Mouse (Mus musculus): Measurements from ENCODE around the gene Dck. TPM values are rescaled to one million over a fixed set of nuclear protein-coding genes. Genes with fewer than 3 reads are reported as not detected.
"Not testable (repeated sequence)": the region's sequence is repeated elsewhere in the genome, so short reads cannot be mapped to it uniquely, and the experiment has no call there.

Gene Dck
- polyA plus RNA-seq, 1 experiment from 2014 or later, result 44.0 TPM

DNA sequence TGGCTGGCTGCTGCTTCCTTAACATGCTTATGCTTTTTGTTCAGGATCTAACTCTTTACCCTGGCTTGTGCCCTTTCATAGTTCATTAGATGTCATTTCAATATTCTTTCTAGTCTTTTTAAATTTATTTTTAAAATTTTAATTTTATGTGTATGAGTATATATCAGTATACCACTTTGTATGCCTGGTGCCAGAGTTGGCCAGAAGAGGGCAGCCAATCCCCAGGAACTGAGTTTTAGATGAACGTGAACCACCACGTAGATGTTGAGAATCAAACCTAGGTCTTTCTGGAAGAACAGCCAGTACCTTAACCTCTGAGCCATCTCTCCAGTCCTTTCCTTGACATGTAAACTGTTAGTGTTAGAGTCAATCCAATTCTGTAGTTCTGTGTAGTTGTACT is 30.0 kb upstream of the Dck start:
- H3K4me1 ChIP-seq (ENCODE audit: control insufficient read depth, insufficient read depth, low read length), result no peaks in the 10 kb centered on the region
- 97% methylated on average over 2 of the region's 2 CpGs for WGBS

DNA sequence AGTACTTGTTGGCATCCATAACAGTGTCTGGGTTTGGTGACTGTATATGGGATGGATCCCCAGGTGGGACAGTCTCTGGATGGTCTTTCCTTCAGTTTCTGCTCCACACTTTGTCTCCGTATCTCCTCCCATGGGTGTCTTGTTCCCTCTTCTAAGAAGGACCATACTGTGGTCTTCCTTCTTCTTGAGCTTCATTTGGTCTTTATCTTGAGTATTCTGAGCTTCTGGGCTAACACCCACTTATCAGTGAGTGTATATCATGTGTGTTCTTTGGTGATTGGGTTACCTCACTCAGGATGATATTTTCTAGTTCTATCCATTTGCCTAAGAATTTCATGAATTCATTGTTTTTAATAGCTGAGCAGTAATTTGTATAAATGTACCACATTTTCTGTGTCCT is 23.7 kb upstream of the Dck start:
- not testable (repeated sequence) for H3K4me2 ChIP-seq (ENCODE audit: low read depth, low read length); H3K36me3 ChIP-seq (ENCODE audit: control insufficient read depth, insufficient read depth, low read length); H3K4me1 ChIP-seq (ENCODE audit: control insufficient read depth, insufficient read depth, low read length); H3K9ac ChIP-seq (replicated peaks; ENCODE audit: low read depth, low read length); H3K4me3 ChIP-seq (ENCODE audit: low read depth, low read length); ATAC-seq (ENCODE audit: low read depth); H3K27me3 ChIP-seq (ENCODE audit: control insufficient read depth, insufficient read depth, low read length); H3K27ac ChIP-seq (ENCODE audit: low read depth, low read length); H3K9me3 ChIP-seq (ENCODE audit: control insufficient read depth, low read length)
- 100% methylated on average over 1 of the region's 1 CpGs for WGBS

More for the DNA sequence above, 30.0 kb upstream of the Dck start:
- no peak overlapping the region for H3K9ac ChIP-seq (replicated peaks; ENCODE audit: low read depth, low read length)
- H3K9me3 ChIP-seq (ENCODE audit: control insufficient read depth, low read length), result no peaks in the 10 kb centered on the region
- no peak overlapping the region for H3K4me3 ChIP-seq (ENCODE audit: low read depth, low read length)
- no peaks in the 10 kb centered on the region for H3K36me3 ChIP-seq (ENCODE audit: control insufficient read depth, insufficient read depth, low read length)
- H3K27me3 ChIP-seq (ENCODE audit: control insufficient read depth, insufficient read depth, low read length), result no peaks in the 10 kb centered on the region
- H3K27ac ChIP-seq (ENCODE audit: low read depth, low read length), result no peak overlapping the region
- ATAC-seq (ENCODE audit: low read depth), result no peak
- no peak overlapping the region for H3K4me2 ChIP-seq (ENCODE audit: low read depth, low read length)

DNA sequence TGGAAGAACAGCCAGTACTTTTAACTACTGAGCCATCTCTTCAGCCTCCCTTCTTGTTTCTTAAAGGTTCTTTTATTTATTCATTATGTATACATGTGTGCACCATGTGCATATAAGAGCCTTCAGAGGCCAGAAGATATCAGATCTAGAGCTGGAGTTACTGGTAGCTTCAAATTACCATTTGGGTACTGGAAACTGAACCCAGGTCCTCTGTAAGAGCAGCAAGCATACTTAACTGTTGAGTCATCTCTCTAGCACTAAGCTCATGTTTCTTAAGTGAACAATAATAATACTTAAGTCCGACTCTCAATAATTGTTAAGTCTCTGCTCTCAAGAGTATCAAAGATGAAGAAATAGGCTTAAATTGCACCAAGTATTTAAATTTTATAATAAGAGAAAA is 17.0 kb upstream of the Dck start:
- no peak overlapping the region for H3K4me2 ChIP-seq (ENCODE audit: low read depth, low read length)
- no peak for ATAC-seq (ENCODE audit: low read depth)
- H3K9me3 ChIP-seq (ENCODE audit: control insufficient read depth, low read length), result no peaks in the 10 kb centered on the region
- no peaks in the 10 kb centered on the region for H3K4me1 ChIP-seq (ENCODE audit: control insufficient read depth, insufficient read depth, low read length)
- WGBS, result 97% methylated on average over 1 of the region's 1 CpGs
- H3K36me3 ChIP-seq (ENCODE audit: control insufficient read depth, insufficient read depth, low read length), result peaks cover 5% of the 10 kb centered on the region; the same call in 1 of the 2 replicates
- no peaks in the 10 kb centered on the region for H3K27me3 ChIP-seq (ENCODE audit: control insufficient read depth, insufficient read depth, low read length)
- no peak overlapping the region for H3K9ac ChIP-seq (replicated peaks; ENCODE audit: low read depth, low read length)
- no peak overlapping the region for H3K4me3 ChIP-seq (ENCODE audit: low read depth, low read length)
- no peak overlapping the region for H3K27ac ChIP-seq (ENCODE audit: low read depth, low read length)

DNA sequence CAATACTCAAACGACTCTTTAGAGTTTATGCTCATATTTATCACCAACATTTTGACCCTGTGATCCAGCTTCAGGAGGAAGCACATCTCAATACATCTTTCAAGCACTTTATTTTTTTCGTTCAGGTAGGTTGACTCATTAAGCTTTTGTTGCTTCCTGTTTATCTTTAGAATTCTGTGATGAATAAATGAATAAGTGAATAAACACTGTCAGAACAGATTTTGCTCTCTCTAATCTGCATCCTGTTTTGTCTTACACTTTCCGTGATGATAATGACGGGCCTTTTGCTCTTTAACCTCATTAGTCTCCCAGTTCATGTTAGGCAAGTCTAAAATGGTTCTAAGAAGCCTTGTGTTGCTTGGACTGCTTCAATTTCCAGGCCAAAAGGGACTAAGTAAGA is 11.6 kb upstream of the Dck start:
- no peak overlapping the region for H3K9ac ChIP-seq (replicated peaks; ENCODE audit: low read depth, low read length)
- H3K4me3 ChIP-seq (ENCODE audit: low read depth, low read length), result no peak overlapping the region
- ATAC-seq (ENCODE audit: low read depth), result no peak
- H3K9me3 ChIP-seq (ENCODE audit: control insufficient read depth, low read length), result no peaks in the 10 kb centered on the region
- H3K27ac ChIP-seq (ENCODE audit: low read depth, low read length), result no peak overlapping the region
- WGBS, result 90% methylated on average over 4 of the region's 4 CpGs
- H3K27me3 ChIP-seq (ENCODE audit: control insufficient read depth, insufficient read depth, low read length), result no peaks in the 10 kb centered on the region
- H3K36me3 ChIP-seq (ENCODE audit: control insufficient read depth, insufficient read depth, low read length), result peaks cover 10% of the 10 kb centered on the region
- no peaks in the 10 kb centered on the region for H3K4me1 ChIP-seq (ENCODE audit: control insufficient read depth, insufficient read depth, low read length)
- H3K4me2 ChIP-seq (ENCODE audit: low read depth, low read length), result no peak overlapping the region

DNA sequence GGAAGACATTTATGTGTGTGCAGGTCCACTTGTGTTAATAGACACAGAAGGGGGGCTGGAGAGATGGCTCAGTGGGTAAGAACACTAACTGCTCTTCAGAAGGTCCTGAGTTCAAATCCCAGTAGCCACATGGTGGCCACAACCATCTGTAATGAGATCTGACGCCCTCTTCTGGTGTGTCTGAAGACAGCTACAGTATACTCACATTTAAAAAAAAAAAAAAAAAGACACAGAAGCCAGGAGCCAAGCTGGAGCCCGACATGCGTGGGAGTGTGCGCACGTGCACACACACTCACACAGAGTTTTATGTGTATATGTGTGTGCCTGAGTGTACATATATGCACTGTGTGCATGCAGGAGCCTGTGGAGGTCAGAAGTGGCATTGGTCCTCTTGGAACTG is 2.2 kb upstream of the Dck start:
- no peak for ATAC-seq (ENCODE audit: low read depth)
- 86% methylated on average over 5 of the region's 5 CpGs for WGBS
- peaks cover 13% of the 10 kb centered on the region; the same call in 1 of the 2 replicates for H3K4me1 ChIP-seq (ENCODE audit: control insufficient read depth, insufficient read depth, low read length)

DNA sequence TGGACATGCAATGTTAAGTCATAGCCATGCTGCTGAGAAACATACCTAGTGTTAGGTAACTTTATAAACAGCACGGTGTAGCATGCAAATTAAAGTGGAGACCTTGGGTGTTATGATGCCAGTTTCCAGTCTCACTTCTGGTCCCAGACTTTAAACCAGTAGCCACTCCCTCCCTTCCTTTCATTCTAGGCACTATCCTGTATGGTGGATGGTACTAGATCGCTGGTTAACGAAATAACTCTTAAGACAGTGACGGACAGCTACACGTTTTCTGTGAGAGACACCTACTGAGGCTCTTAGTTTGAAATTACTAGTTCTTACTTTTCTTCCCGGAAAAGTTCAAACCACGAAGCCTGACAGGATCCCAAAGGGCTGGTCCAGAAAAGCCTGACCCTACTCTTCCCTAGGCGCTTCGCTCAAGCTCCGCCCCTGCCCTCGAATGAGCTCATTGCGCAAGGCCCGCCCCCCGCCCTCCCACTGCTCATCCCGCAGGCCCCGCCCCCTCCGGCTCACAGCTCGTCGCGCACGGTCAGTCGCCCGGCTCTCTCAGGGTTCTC is 288 bp upstream of the Dck start:
- no peaks in the 10 kb centered on the region for H3K9me3 ChIP-seq (ENCODE audit: control insufficient read depth, low read length)
- H3K36me3 ChIP-seq (ENCODE audit: control insufficient read depth, insufficient read depth, low read length), result no peaks in the 10 kb centered on the region
- ATAC-seq (ENCODE audit: low read depth), result peak; percentile 67
- H3K9ac ChIP-seq (replicated peaks; ENCODE audit: low read depth, low read length), result peak overlapping the region; percentile 76
- WGBS, result under 1% methylated on average over 23 of the region's 23 CpGs
- H3K27me3 ChIP-seq (ENCODE audit: control insufficient read depth, insufficient read depth, low read length), result no peaks in the 10 kb centered on the region
- H3K4me2 ChIP-seq (ENCODE audit: low read depth, low read length), result peak overlapping the region; percentile 49
- H3K4me3 ChIP-seq (ENCODE audit: low read depth, low read length), result peak overlapping the region; percentile 70
- peak overlapping the region; percentile 89 for H3K27ac ChIP-seq (ENCODE audit: low read depth, low read length)
- peaks cover 13% of the 10 kb centered on the region; the same call in 1 of the 2 replicates for H3K4me1 ChIP-seq (ENCODE audit: control insufficient read depth, insufficient read depth, low read length)

More for the DNA sequence above, 2.2 kb upstream of the Dck start:
- no peaks in the 10 kb centered on the region for H3K36me3 ChIP-seq (ENCODE audit: control insufficient read depth, insufficient read depth, low read length)
- H3K9ac ChIP-seq (replicated peaks; ENCODE audit: low read depth, low read length), result no peak overlapping the region
- no peak overlapping the region for H3K4me3 ChIP-seq (ENCODE audit: low read depth, low read length)
- no peak overlapping the region for H3K4me2 ChIP-seq (ENCODE audit: low read depth, low read length)
- H3K9me3 ChIP-seq (ENCODE audit: control insufficient read depth, low read length), result no peaks in the 10 kb centered on the region
- no peak overlapping the region for H3K27ac ChIP-seq (ENCODE audit: low read depth, low read length)
- no peaks in the 10 kb centered on the region for H3K27me3 ChIP-seq (ENCODE audit: control insufficient read depth, insufficient read depth, low read length)

DNA sequence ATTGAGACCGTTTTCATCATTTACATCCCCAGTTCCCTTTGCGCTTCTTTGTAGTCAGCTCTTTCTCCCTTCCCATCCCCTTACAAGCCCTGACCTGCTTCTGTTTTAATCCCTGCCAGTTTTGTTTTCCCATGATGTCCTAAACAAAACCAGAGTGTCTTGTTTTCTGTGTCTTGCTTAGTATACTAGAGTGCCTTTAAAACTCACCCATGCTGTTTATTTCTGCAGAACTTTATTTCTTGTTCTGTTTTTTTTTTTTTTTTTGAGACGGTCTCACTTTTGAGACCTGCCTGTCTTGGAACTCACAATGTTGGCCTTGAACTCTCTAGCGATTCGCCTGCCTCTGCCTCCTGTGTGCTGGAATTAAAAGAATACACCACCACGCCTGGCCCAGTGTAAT is 791 bp downstream of the Dck start:
- H3K27ac ChIP-seq (ENCODE audit: low read depth, low read length), result peak overlapping the region; percentile 89
- no peaks in the 10 kb centered on the region for H3K27me3 ChIP-seq (ENCODE audit: control insufficient read depth, insufficient read depth, low read length)
- peak overlapping the region; percentile 76 for H3K9ac ChIP-seq (replicated peaks; ENCODE audit: low read depth, low read length)
- ATAC-seq (ENCODE audit: low read depth), result no peak; the same call in 1 of the 2 replicates
- H3K36me3 ChIP-seq (ENCODE audit: control insufficient read depth, insufficient read depth, low read length), result no peaks in the 10 kb centered on the region
- H3K4me3 ChIP-seq (ENCODE audit: low read depth, low read length), result peak overlapping the region; percentile 70
- 8% methylated on average over 6 of the region's 6 CpGs for WGBS
- H3K9me3 ChIP-seq (ENCODE audit: control insufficient read depth, low read length), result no peaks in the 10 kb centered on the region
- peaks cover 13% of the 10 kb centered on the region; the same call in 1 of the 2 replicates for H3K4me1 ChIP-seq (ENCODE audit: control insufficient read depth, insufficient read depth, low read length)
- H3K4me2 ChIP-seq (ENCODE audit: low read depth, low read length), result peak overlapping the region; percentile 49

DNA sequence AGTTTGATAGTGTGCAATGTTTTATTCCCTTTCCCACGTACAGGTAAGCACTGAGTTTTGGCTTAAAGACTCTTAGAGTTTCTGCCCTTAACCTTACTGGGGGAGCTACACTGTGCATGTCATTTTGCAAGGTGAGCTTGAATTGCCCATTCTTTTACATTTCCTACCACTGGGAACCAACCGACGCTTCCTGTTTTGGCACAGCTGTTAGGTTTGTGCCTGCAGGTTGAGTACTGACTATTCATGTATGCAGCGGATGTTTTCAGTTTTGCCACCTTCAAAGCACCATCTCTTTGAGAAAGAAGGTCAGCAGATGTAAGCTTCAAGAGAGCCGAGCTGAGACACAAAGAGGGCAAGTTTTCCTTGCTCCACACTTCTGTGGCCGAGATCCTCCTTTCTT is 1.3 kb downstream of the Dck start:
- H3K9ac ChIP-seq (replicated peaks; ENCODE audit: low read depth, low read length), result no peak overlapping the region
- WGBS, result 54% methylated on average over 6 of the region's 6 CpGs

DNA sequence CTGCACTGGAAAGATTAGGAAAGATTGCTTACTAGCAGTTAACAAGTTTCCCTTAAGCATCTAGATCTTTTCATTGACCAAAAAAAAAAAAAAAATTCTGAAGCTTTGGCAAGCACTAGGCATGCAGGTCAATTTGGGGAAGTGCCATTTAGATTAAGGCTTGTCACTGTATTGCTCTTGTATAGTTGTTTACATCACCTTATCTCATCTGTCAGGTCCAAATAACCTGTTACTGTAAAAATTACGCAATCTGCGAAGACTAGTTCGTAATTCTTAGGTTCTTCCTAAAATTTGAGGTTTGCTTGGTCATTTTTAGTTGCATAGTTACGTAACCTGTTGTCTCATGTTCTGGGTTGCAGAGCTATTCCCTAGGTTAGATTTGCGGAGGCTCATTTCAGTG is 2.1 kb downstream of the Dck start:
- no peak for ATAC-seq (ENCODE audit: low read depth)
- H3K4me2 ChIP-seq (ENCODE audit: low read depth, low read length), result peak overlapping the region; percentile 49; the same call in 1 of the 2 replicates
- H3K36me3 ChIP-seq (ENCODE audit: control insufficient read depth, insufficient read depth, low read length), result no peaks in the 10 kb centered on the region
- no peak overlapping the region for H3K9ac ChIP-seq (replicated peaks; ENCODE audit: low read depth, low read length)
- no peak overlapping the region for H3K27ac ChIP-seq (ENCODE audit: low read depth, low read length)
- H3K27me3 ChIP-seq (ENCODE audit: control insufficient read depth, insufficient read depth, low read length), result no peaks in the 10 kb centered on the region
- over 99% methylated on average over 5 of the region's 5 CpGs for WGBS
- no peaks in the 10 kb centered on the region for H3K9me3 ChIP-seq (ENCODE audit: control insufficient read depth, low read length)
- no peak overlapping the region for H3K4me3 ChIP-seq (ENCODE audit: low read depth, low read length)
- H3K4me1 ChIP-seq (ENCODE audit: control insufficient read depth, insufficient read depth, low read length), result peaks cover 13% of the 10 kb centered on the region; the same call in 1 of the 2 replicates

More for the DNA sequence above, 1.3 kb downstream of the Dck start:
- Histone ChIP-seq H3K9me3 (ENCODE audit: control insufficient read depth, low read length) (no peaks in the 10 kb centered on the region), H3K36me3 (ENCODE audit: control insufficient read depth, insufficient read depth, low read length) (no peaks in the 10 kb centered on the region), H3K4me1 (ENCODE audit: control insufficient read depth, insufficient read depth, low read length) (peaks cover 13% of the 10 kb centered on the region; the same call in 1 of the 2 replicates), H3K27me3 (ENCODE audit: control insufficient read depth, insufficient read depth, low read length) (no peaks in the 10 kb centered on the region), H3K27ac (ENCODE audit: low read depth, low read length) (no peak overlapping the region), H3K4me3 (ENCODE audit: low read depth, low read length) (peak overlapping the region; percentile 70), H3K4me2 (ENCODE audit: low read depth, low read length) (peak overlapping the region; percentile 49)
- no peak for ATAC-seq (ENCODE audit: low read depth)

All from neural tube, embryonic 14.5 days (tissue).